Mouse (Mus musculus) neural tube, embryonic 14.5 days (tissue): Measurements from ENCODE around the gene Grik4. TPM values are rescaled to one million over a fixed set of nuclear protein-coding genes. Genes with fewer than 3 reads are reported as not detected.

Experiments used
- ATAC-seq: fragments of 200-750 bp; cut with Nextera tagmentation; 2 replicates; pipeline ENCODE4 v1.8.0; 2017; ENCODE audit warnings: low read depth, mild to moderate bottlenecking, moderate TSS enrichment, moderate library complexity
- H3K27ac ChIP-seq: fragments of 300-500 bp; sonication (generic); 2 replicates; pipeline ENCODE4 v1.5.1; 2014; ENCODE audit warnings: low read depth, mild to moderate bottlenecking, control low read depth, low read length, moderate library complexity, mixed read lengths
- H3K27me3 ChIP-seq: fragments of 300-500 bp; sonication (generic); 2 replicates; pipeline ENCODE4 v1.6.1; 2014; ENCODE audit warnings: low read length; ENCODE audit not compliant: control insufficient read depth, insufficient read depth
- H3K36me3 ChIP-seq: fragments of 300-500 bp; sonication (generic); 2 replicates; pipeline ENCODE4 v1.6.1; 2014; ENCODE audit warnings: low read length, mixed read lengths; ENCODE audit not compliant: control insufficient read depth, insufficient read depth
- H3K4me1 ChIP-seq: fragments of 300-500 bp; sonication (generic); 2 replicates; pipeline ENCODE4 v1.6.1; 2014; ENCODE audit warnings: low read length; ENCODE audit not compliant: control insufficient read depth, insufficient read depth
- H3K4me2 ChIP-seq: fragments of 300-500 bp; sonication (generic); 2 replicates; pipeline ENCODE4 v1.6.1; 2014; ENCODE audit warnings: mild to moderate bottlenecking, low read depth, low read length, control low read depth
- H3K4me3 ChIP-seq: fragments of 300-500 bp; sonication (generic); 2 replicates; pipeline ENCODE4 v1.5.1; 2014; ENCODE audit warnings: low read depth, low read length, control low read depth, mixed read lengths
- H3K9ac ChIP-seq: fragments of 300-500 bp; sonication (generic); replicated peaks from 2 replicates; pipeline ENCODE4 v1.6.1; 2014; ENCODE audit warnings: low read depth, mild to moderate bottlenecking, control low read depth, low read length, mixed read lengths
- H3K9me3 ChIP-seq: fragments of 300-500 bp; sonication (generic); 2 replicates; pipeline ENCODE4 v1.6.1; 2016; ENCODE audit warnings: low read length; ENCODE audit not compliant: control insufficient read depth
- WGBS: fragments of 180-500 bp; shearing (Covaris S2); extraction: QIAGEN DNeasy Blood & Tissue Kit; methylation state at CpG from one replicate; pipeline ENCODE4 v1.1.7; 2014; 5-methylcytosine and 5-hydroxymethylcytosine counted together
- polyA plus RNA-seq: library from polyadenylated mRNA; unstranded; fragments of >200 nt; fragmentation: Nextera tagmentation; extraction: Ambion mirVana; gene quantifications from 2 replicates; pipeline ENCODE4 v1.2.1, GENCODE M21; 2014

Gene Grik4
- polyA plus RNA-seq, 1 experiment from 2014 or later, result 5.6 TPM

DNA sequence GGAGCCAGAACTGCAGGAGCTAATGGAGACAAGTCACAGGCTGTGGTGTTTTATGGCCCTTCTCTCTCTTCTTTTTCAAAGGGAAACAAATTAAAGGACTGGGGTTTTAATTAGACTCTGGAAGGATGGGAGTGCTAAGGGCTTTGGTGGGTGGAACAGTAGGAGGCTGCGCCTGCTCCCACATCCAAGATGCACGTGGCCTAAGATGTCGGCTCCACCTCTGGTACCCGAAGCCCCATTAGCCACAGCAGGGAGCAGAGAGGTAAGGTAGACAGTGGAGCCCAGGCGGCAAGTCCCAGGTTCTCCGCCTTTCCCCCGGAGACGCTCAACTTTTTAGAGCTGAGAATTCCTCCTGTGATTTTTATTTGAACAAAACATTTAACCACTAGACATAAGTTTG lies 166.4 kb downstream of the Grik4 start:
- no peaks in the 10 kb centered on the region for H3K27me3 ChIP-seq
- H3K27ac ChIP-seq, result no peak overlapping the region
- 0 out of 2 replicates have a peak, but pooled peaks cover 6% of the 10 kb centered on the region for H3K4me1 ChIP-seq
- peak; percentile 54; the same call in 1 of the 2 replicates for ATAC-seq
- H3K4me2 ChIP-seq, result no peak overlapping the region
- H3K4me3 ChIP-seq, result no peak overlapping the region
- no peaks in the 10 kb centered on the region for H3K9me3 ChIP-seq
- WGBS, result 21% methylated on average over 8 of the region's 8 CpGs
- H3K9ac ChIP-seq, result no peak overlapping the region
- no peaks in the 10 kb centered on the region for H3K36me3 ChIP-seq

DNA sequence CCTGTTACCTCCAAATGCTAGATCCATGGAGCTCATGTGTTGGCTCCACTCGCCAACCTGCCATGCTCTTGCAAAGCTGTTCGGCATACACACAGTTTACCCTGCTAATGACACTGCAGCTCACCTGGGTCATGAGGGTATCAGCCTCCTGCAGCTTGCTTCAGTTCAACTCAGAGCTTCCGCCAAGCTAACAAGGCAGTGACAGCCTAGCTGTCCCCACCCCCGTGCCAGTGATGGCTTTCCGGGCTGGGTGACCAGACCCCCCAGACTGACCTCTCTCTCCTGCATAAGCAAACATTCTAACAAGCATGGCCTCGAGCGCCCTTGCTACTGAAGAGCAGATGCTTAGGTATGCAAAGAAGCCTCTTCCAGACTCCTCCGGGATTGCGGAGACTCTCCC lies 167.5 kb downstream of the Grik4 start:
- 57% methylated on average over 9 of the region's 9 CpGs for WGBS
- no peak for ATAC-seq

DNA sequence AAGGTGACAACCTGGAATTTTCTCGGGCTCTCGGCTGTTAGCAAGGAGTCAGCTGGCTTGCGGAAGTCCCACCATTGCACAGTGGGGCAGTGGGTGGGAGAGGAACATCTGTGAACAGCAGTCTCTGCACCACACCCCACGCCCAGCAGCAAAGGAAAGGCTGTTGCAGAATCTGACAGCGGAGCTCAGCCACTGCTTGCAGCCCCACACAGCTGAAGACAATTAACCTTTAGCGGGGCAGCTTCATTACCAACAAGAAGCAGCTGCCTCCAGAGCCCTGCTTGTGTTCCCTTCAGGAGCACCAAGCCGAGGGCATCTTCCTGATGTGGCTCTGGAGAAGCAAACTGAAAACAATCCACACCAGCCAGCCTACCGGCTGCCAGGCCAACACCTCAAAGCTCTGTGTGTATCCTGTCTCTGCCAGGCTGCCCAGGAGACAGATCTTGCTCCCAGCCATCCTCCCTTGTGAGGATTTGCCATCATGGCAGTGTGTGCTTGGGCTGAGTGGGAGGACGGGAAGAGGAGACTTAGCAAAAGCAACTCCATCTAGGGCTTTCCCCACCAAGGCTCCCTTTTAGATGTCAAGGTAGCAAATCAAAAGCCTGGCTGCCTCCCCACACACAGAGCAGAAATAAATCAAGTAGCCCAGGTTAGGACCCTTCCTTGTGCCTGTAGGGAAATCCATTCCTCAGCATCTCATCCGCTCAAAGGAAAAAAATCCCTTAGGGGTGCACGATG lies 179.3 kb downstream of the Grik4 start:
- no peaks in the 10 kb centered on the region for H3K36me3 ChIP-seq
- 37% methylated on average over 11 of the region's 11 CpGs for WGBS
- ATAC-seq, result no peak
- H3K4me2 ChIP-seq, result no peak overlapping the region
- no peak overlapping the region for H3K9ac ChIP-seq
- peaks cover 8% of the 10 kb centered on the region; the same call in 1 of the 2 replicates for H3K4me1 ChIP-seq
- no peak overlapping the region for H3K4me3 ChIP-seq
- H3K27ac ChIP-seq, result 0 out of 2 replicates have a peak overlapping the region, but pooled peaks have one; percentile 6
- no peaks in the 10 kb centered on the region for H3K9me3 ChIP-seq
- no peaks in the 10 kb centered on the region for H3K27me3 ChIP-seq

More for the DNA sequence above, 167.5 kb downstream of the Grik4 start:
- Histone ChIP-seq H3K27me3 (no peaks in the 10 kb centered on the region), H3K36me3 (no peaks in the 10 kb centered on the region), H3K4me3 (no peak overlapping the region), H3K9ac (no peak overlapping the region), H3K9me3 (no peaks in the 10 kb centered on the region), H3K4me1 (0 out of 2 replicates have a peak, but pooled peaks cover 6% of the 10 kb centered on the region), H3K27ac (no peak overlapping the region), H3K4me2 (no peak overlapping the region)

DNA sequence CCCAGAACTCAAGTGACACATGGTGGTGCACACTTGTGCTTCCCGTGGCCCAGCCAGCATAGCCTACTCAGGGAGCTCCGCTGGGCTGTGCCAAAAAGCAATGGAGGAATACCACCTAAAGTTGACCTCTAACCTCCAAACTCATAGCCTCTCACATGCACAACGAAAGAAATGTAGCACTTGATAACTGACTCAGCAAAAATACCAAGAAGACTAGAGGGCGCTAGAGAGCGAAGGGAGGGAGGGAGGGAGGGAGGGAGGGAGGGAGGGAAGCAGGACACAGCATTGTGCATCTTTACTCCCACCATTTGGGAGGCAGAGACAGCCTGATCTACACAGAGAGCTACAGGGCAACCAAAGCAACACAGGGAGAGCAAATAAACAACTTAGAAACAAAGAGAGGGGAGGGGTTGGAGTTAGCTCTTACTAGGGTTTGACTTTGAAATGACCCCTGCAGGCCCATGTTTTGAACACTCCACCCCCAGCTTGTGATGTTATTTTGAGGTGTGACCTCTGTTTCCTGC lies 185.5 kb downstream of the Grik4 start:
- Histone ChIP-seq H3K4me1 (0 out of 2 replicates have a peak, but pooled peaks cover 4% of the 10 kb centered on the region), H3K27ac (no peak overlapping the region), H3K4me2 (no peak overlapping the region), H3K9me3 (no peaks in the 10 kb centered on the region), H3K4me3 (no peak overlapping the region), H3K36me3 (no peaks in the 10 kb centered on the region), H3K27me3 (no peaks in the 10 kb centered on the region), H3K9ac (no peak overlapping the region)
- 65% methylated on average over 5 of the region's 5 CpGs for WGBS
- no peak for ATAC-seq

DNA sequence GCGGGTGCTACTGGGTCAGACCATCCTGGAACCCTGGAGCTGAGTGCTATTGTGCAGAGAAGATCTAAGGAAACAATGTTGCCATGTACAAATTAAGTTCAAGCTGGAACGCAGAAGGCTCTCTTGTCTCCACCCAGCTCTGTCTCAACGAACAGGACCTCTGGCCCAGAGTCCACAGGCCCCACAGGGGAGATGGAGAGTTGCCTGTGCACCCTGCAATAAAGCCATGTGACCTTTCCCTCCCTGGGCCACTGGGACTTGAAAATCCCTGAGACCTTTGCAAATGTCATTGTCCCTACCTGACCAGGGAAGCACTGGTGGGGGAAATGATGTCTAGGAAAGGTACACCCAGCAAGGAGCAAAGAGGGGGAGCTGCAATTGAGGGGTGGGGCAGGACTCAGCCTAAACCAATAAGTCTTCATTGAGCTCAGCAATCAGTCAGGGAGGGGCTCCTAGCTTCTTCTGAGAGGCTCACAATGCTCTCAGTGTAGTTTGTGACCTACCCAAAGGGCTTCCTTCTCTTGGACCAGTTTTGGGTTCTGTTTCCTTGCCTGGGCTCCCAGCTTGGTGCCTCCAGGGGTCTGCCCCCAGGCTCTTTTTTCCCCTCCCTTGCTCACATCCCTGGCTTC lies 187.2 kb downstream of the Grik4 start:
- Histone ChIP-seq H3K36me3 (no peaks in the 10 kb centered on the region), H3K27me3 (no peaks in the 10 kb centered on the region), H3K4me2 (no peak overlapping the region), H3K9me3 (no peaks in the 10 kb centered on the region), H3K4me3 (no peak overlapping the region), H3K4me1 (0 out of 2 replicates have a peak, but pooled peaks cover 4% of the 10 kb centered on the region), H3K27ac (no peak overlapping the region), H3K9ac (no peak overlapping the region)
- ATAC-seq, result no peak
- 74% methylated on average over 3 of the region's 3 CpGs for WGBS

DNA sequence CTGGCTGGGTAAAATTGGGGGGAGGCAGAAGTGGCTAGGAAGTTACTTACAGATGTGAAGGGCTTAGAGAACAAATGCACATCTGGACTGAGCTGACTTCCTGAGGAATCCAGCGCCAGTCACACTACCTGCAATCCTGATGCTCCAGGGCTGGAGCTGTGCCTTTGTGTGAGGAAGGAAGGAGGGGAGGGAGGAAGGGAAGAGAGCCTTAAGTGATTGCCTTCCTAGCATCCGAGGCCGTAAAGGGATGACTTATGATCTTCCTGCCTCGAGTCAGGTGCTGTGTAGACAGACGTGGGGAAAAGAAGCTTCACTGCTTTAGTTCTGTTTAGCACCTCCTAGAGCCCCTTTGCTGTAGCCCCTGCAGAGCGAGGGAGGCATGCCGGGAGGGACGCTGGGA lies 189.6 kb downstream of the Grik4 start:
- 32% methylated on average over 8 of the region's 8 CpGs for WGBS
- Histone ChIP-seq H3K27ac (no peak overlapping the region), H3K9me3 (no peaks in the 10 kb centered on the region), H3K4me3 (no peak overlapping the region), H3K4me2 (no peak overlapping the region), H3K27me3 (no peaks in the 10 kb centered on the region), H3K9ac (no peak overlapping the region), H3K36me3 (no peaks in the 10 kb centered on the region), H3K4me1 (no peaks in the 10 kb centered on the region)
- ATAC-seq, result peak; percentile 61; the same call in 1 of the 2 replicates

DNA sequence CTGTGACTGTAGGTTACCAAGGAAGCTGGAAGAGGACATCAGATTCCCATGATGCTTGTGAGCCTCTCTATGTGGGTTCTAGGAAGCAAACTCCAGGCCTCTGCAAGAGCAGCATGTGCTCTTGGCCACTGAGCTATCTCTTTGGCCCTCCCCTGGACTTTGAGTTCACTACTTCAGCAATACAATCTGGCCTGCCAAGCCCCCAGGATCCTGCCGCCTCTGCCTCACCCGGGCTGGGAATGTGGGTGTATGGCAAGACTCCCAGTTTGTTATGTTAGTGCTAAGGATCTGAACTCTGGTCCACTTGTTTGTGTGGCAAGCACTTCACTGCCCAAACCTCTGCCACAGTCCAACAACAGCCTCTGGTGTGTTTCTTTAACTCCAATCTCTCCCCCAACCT lies 193.1 kb downstream of the Grik4 start:
- Histone ChIP-seq H3K9ac (no peak overlapping the region), H3K36me3 (no peaks in the 10 kb centered on the region), H3K9me3 (no peaks in the 10 kb centered on the region), H3K4me2 (no peak overlapping the region), H3K4me1 (no peaks in the 10 kb centered on the region), H3K27me3 (no peaks in the 10 kb centered on the region), H3K4me3 (no peak overlapping the region), H3K27ac (no peak overlapping the region)
- WGBS, result 88% methylated on average over 2 of the region's 2 CpGs
- ATAC-seq, result no peak

DNA sequence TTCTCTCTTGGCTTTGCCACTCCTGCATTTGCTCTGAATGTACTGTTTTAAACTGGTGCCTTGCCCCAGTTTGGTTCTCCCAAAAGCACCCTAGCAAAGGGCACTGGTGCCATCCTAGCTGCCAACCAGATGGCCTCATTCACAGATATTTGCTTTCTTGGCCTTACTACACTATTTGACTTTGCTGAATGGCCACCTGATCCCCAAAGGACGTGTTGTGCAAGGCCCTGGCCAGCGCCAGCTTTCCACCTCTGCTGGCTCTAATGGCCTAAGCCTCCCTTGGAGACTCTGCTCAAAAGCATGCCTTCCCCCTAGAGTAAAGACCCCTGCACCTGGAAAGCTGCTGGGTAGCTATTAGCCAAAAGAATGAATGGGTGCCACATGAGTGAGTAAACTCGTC lies 194.1 kb downstream of the Grik4 start:
- no peak for ATAC-seq
- Histone ChIP-seq H3K4me1 (no peaks in the 10 kb centered on the region), H3K4me3 (no peak overlapping the region), H3K9me3 (no peaks in the 10 kb centered on the region), H3K9ac (no peak overlapping the region), H3K36me3 (no peaks in the 10 kb centered on the region), H3K4me2 (no peak overlapping the region), H3K27ac (no peak overlapping the region), H3K27me3 (no peaks in the 10 kb centered on the region)
- 47% methylated on average over 3 of the region's 3 CpGs for WGBS

DNA sequence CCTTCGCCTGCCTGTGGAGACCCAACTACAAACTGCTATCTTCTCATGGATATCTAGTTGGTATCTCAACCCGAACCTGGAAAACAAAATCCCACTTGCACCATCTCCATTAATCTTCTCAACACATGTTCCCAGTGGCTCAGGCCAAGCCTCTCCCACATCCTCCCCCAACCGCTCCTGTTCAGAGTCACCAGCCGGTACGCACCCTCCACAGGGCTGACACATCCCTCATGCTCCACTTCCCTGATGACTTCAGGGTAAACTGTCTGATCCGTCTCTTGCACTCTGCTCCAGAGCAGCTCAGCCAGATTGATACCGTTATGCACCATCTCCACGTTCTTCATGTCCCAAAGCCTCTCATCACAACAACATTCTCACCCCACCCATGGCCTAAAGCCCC lies 198.3 kb downstream of the Grik4 start:
- Histone ChIP-seq H3K4me1 (no peaks in the 10 kb centered on the region), H3K27ac (no peak overlapping the region), H3K27me3 (no peaks in the 10 kb centered on the region), H3K9ac (no peak overlapping the region), H3K9me3 (no peaks in the 10 kb centered on the region), H3K4me3 (no peak overlapping the region), H3K4me2 (no peak overlapping the region), H3K36me3 (no peaks in the 10 kb centered on the region)
- 77% methylated on average over 8 of the region's 8 CpGs for WGBS
- no peak for ATAC-seq
